Mouse (Mus musculus) kidney, adult 2 months (tissue): Measurements from ENCODE around the gene Gm13278.
"Not testable (repeated sequence)": the region's sequence is repeated elsewhere in the genome, so short reads cannot be mapped to it uniquely, and the experiment has no call there.

Experiments used
- CTCF ChIP-seq: fragments of 200-500 bp; conservative IDR thresholded peaks from 2 replicates; pipeline ENCODE4 v1.5.1; 2011; ENCODE audit warnings: low read depth, mild to moderate bottlenecking, control low read depth, low read length, moderate library complexity, mixed read lengths; ENCODE audit not compliant: insufficient read depth, insufficient read length
- POLR2A ChIP-seq: fragments of 200-500 bp; IDR thresholded peaks from one replicate; pipeline ENCODE4 v1.6.1; 2011; ENCODE audit warnings: low read depth, low read length, control low read depth

DNA sequence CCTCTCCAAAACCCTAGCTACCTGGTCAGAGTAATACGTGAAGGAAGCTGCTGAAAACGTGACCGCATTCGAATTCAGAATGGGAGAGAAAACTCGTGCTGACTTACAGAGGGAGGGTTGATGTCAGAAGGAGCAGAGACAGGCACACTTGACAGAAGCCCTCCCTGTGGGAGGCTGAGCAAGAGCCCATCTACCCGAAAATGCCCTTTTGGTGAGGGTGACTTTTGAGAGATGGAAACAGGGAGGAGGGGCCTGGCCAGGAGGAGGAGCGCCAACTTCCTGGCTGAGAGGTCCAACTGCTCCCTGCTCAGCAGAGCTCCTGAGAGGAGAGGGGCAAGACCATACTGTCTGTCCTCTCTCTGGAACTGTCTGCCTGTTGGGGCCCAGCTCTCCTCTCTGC is 8.0 kb downstream of the Gm13278 start, which contains the start of gene Gm13285:
- TF ChIP-seq CTCF, POLR2A: not testable (repeated sequence)
